Mouse (Mus musculus) gastrocnemius, adult 2 months (tissue): ENCODE measurements around the gene Hist1h1c. TPM values are rescaled to one million over a fixed set of nuclear protein-coding genes. Genes with fewer than 3 reads are reported as not detected.

ENCODE experiments used
- DNase-seq: peaks from one replicate; pipeline ENCODE4 v3.0.0; 2022
- H3K27ac ChIP-seq: fragments of 200-600 bp; 2 replicates; pipeline ENCODE4 v1.8.1; 2022; ENCODE audit warnings: mild to moderate bottlenecking
- H3K4me3 ChIP-seq: fragments of 200-600 bp; 2 replicates; pipeline ENCODE4 v1.8.1; 2022; ENCODE audit warnings: mild to moderate bottlenecking, moderate library complexity
- CTCF ChIP-seq: fragments of 200-600 bp; IDR thresholded peaks from 2 replicates; pipeline ENCODE4 v1.8.1; 2022; ENCODE audit warnings: antibody characterized with exemption, mild to moderate bottlenecking, moderate library complexity
- intact Hi-C: fragments of 180-260 bp; cut with DNase I; formaldehyde crosslinking; loops from one replicate; pipeline ENCODE4 v1.15.1; 2025
- total RNA-seq, 2 experiments: library from RNA; stranded (reverse); gene quantifications; 2 replicates each; pipeline ENCODE4 v1.2.3; 2021

Hist1h1c gene
- total RNA-seq, 2 experiments from 2014 or later = 135 to 164 TPM

DNA sequence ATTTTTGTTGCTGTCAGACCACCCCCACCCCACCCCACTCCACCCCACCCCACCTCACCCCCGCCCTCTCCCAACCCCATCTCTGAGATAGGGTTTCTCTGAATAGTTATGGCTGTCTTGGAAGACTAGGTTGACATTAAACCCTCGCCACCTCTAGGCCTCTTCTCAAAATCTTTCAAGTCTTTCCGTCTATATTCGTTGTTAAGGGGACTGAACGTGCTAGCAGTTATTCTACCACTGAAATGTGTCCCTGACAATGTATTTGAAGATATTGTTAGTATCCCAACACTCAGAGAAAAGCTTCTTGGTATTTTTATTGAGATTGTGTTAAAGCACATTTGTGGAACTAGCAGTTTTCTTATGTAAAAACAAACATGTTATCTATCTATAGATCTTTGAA is 2.3 kb downstream of the Hist1h1c start:
- DNase-seq = no peak
- intact Hi-C loops = no loop called here
- peak overlapping the region; percentile 96 for H3K27ac ChIP-seq
- no peak for TF ChIP-seq CTCF
- H3K4me3 ChIP-seq = peak overlapping the region; percentile 96

DNA sequence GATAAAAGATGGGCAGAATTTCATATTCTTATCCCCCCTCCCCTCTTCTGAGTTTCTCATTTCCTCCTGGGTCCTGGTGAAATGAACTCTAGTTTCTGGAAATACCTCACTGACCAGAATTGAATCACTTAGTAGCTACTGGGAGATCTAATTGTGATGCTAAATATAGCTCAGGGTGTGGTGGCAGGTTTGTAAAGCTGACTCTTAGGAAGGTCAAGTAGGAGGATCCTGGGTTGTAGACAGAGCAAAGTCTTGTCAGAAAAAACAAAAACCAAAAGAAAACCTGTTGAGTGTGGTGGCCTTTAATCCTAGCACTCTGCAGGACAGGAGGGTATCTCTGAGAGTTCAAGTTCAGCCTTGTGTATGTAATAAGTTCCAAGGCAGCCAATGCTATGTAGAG is 3.4 kb downstream of the Hist1h1c start:
- intact Hi-C loops = no loop called here
- Histone ChIP-seq H3K27ac (no peak overlapping the region), H3K4me3 (no peak overlapping the region)
- DNase-seq = no peak
- no peak for TF ChIP-seq CTCF

DNA sequence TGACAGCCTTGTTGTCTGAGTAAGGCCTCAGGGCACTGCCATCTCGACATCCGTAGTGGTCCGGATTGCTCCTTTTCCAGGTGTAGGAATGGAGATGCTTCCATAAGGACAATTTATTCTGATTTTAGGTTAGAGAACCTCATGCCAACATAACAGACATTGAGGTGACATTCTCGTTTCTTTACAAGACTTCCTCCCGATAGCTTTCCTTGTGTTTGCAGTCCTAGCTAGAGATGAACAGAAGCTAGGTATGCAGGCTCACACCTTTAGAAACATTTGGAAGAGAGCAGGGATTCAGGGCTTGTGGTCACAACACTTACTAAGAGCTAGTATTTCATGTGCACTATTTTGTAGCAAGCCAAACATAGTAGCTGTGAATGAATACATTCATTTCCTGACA is 4.6 kb downstream of the Hist1h1c start:
- intact Hi-C loops = no loop called here
- Histone ChIP-seq H3K4me3 (no peak overlapping the region), H3K27ac (no peak overlapping the region)
- DNase-seq = no peak
- TF ChIP-seq CTCF = no peak

DNA sequence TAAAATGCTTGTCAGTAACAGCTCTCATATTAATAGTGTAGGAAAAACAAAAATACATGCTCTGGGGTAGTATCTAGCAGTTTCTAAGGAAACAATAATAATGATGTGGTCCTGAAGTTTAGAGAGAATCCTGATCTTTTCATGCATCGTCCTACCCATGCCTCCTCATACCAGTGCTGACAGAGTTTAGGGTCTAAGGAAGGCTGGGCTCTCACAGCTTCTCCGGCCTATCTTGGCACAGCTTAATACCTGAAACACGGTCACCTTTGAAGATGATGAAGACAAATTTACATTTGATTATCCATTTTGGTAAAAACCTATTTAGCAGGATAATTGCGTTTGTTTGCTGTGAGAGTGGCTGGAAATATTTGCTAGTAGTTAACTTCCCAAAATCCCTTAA is 5.4 kb downstream of the Hist1h1c start:
- intact Hi-C loops = no loop called here
- no peak for TF ChIP-seq CTCF
- H3K27ac ChIP-seq = no peak overlapping the region
- no peak for DNase-seq
- no peak overlapping the region for H3K4me3 ChIP-seq

DNA sequence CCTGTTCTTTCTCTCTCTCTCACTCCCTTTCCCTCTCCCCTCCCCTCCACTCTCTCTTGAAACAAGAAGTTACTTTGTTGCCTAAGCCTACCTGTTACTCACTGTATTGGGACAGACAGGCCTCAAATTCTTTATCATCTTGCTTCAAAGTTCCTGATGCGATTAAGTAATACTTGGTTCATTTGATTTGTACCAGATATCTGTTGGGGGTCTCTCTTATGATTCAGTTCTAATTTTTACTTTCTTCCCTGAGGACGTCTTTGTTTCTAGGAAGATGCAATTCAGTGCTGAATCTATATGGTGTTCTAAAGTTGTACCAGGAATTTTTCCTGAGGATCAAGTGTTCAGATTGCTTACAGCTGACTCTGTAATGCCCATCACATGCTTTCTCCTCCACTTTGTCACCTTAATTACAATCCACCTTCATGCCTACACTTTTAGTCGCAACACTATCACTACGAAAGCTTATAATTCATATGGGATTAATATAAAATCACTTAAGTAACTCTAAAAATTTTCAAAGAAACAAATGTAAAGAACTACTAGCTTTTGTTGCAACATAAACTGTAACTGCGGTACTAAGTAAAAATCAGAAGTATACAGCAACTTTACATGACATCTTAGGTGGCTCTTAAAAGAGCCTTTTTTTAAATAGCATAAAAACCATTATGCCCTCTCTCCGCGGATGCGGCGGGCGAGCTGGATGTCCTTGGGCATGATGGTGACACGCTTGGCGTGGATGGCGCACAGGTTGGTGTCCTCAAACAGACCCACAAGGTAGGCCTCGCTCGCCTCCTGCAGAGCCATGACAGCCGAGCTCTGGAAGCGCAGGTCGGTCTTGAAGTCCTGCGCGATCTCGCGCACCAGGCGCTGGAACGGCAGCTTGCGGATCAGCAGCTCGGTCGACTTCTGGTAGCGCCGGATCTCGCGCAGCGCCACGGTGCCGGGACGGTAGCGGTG is 6.1 kb downstream of the Hist1h1c start:
- intact Hi-C loops = loop anchor here (5.0 kb wide), 2 partner anchors 162 to 1702 kb away; partner anchors contain the start of genes Hist1h2ag, Hist1h2bj, Hist1h4d and Hist1h4i
- peak overlapping the region; percentile 70 for H3K4me3 ChIP-seq
- no peak for DNase-seq
- no peak overlapping the region for H3K27ac ChIP-seq
- TF ChIP-seq CTCF = no peak

DNA sequence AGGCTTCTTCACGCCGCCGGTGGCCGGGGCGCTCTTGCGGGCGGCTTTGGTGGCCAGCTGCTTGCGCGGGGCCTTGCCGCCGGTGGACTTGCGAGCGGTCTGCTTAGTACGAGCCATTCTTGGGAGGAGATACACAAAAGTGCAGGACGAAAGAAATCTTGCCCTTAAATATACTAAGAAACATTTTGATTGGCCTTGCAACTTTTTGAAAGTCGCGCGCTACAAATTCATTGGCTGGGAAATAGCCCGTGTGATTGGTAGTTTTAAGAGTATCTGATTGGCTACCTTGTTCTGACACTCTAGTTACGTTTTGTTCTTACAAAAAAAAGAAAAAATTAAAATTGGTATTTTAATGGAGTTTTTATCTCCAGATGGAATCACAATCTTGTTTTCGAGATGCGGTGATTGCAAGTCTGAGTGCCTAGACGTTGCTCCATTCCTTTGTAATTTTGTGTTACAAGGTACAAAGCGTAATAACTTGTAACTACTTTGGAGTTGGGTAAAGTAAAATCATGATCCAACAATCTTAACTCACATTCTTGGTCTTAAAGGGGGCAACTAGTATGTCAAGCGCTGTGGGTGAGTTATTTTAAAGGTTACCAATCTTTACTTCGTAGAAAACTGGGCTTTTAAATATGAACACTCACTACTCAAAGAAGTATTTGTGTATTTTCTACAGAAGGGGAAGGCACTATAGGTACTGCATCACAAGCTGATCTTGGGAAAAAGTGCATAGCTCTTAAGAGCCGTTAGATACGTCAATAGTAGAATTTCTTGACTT is 7.0 kb downstream of the Hist1h1c start, which contains the start of gene Hist1h3c:
Hist1h3c (minus strand) TSS at position 222 of the 781 bp plus-strand sequence.
- H3K4me3 ChIP-seq = peak within 1 kb of the TSS; percentile 70
- TF ChIP-seq CTCF = no peak
- peak within 1 kb of the TSS; percentile 95 for H3K27ac ChIP-seq
- intact Hi-C loops = loop anchor here (5.0 kb wide), 2 partner anchors 163 to 1703 kb away; partner anchors contain the start of genes Hist1h2ag, Hist1h2bj, Hist1h4d and Hist1h4i
- DNase-seq = peak; percentile 84

DNA sequence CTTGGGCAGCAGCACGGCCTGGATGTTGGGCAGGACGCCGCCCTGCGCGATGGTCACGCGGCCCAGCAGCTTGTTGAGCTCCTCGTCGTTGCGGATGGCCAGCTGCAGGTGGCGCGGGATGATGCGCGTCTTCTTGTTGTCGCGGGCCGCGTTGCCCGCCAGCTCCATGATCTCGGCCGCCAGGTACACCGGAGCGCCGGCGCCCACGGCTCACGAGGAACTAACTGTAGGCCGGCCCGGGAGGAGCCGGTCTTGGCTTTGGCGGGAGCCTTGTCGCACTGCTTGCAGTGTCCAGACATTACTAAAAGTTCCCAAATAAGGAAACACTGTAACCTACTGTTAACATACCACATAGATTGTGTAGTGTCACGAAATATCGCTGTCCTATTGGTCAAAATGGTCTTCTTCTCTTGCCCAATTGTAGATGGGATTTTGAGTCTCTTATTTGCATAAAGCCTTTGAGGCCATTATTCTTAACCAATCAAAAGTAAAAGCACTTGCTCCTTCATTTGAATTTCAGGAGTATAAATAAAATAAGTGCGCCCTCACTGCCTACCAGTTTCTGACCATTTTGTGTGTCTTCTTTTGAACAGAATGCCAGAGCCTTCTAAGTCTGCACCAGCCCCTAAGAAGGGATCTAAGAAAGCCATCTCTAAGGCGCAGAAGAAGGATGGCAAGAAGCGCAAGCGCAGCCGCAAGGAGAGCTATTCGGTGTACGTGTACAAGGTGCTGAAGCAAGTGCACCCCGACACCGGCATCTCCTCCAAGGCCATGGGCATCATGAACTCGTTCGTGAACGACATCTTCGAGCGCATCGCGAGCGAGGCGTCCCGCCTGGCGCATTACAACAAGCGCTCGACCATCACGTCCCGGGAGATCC is 7.8 kb downstream of the Hist1h1c start, which contains the start of gene Hist1h2bb:
Hist1h2bb (plus strand) TSS at position 534 of the 880 bp plus-strand sequence.
- intact Hi-C loops = loop anchor here (5.0 kb wide), 2 partner anchors 164 to 1704 kb away; partner anchors contain the start of genes Hist1h2ag, Hist1h2bj, Hist1h4d and Hist1h4i
- peak within 1 kb of the TSS; percentile 70 for H3K4me3 ChIP-seq
- peak within 1 kb of the TSS; percentile 95 for H3K27ac ChIP-seq
- peak; percentile 72 for DNase-seq
- TF ChIP-seq CTCF = 0 out of 2 replicates have a peak, but pooled peaks have one; percentile 23

DNA sequence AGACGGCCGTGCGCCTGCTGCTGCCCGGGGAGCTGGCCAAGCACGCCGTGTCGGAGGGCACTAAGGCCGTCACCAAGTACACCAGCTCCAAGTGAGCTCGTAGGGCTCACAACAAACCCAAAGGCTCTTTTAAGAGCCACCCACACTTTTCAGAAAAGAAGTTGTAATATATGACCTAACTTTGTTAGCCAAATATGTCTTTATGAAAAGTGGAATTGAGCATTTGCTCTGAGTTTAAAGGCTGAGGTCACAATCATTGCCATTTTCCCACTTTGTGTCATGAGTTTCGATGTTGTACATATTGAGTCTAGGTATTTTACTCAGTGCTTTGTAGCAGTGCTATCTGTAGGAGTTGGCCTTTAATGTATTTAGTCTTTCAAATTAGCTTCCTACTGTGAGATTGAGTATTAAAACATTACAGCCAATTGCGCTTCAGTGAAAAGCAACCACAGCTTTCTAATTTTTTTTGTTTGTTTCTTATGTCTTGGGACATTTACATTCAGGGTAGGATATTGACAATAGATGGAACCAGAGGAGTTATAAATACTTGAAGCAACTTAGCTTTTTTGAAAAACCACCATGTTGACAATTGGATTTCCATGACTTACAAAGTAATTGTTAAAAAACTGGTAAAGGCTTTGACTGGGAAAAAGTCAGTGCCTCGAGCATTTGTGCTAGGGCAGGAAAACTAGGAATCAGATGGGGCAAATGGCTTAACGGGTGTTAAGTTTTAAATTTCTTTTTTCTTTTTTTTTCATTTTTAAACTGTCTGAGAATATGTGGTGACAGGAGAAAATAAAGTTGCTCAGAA is 8.7 kb downstream of the Hist1h1c start:
- no peak for DNase-seq
- intact Hi-C loops = loop anchor here (5.0 kb wide), 2 partner anchors 165 to 1705 kb away; partner anchors contain the start of genes Hist1h2ag, Hist1h2bj, Hist1h4d and Hist1h4i
- H3K27ac ChIP-seq = peak overlapping the region; percentile 95
- no peak for TF ChIP-seq CTCF
- peak overlapping the region; percentile 70 for H3K4me3 ChIP-seq

DNA sequence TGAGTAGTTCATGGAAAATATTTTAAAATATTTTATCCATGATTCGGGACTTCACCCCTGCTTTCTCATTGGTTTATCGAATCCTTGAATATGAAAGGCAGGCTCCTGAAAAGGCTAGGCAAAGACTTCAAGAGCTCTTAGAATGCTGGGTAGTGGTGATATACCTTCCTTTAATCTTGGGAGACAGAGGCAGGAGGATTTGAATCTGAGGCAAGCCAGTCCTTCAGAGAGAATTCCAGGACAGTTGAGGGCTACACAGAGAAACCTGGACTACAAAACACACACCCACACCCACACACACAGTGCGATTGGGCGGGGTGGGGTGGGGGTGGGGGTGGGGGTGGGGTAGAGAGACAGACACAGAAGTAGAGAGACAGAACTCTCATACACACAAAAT is 9.3 kb downstream of the Hist1h1c start:
- Histone ChIP-seq H3K4me3 (no peak overlapping the region), H3K27ac (no peak overlapping the region)
- no peak for DNase-seq
- no peak for TF ChIP-seq CTCF
- intact Hi-C loops = loop anchor here (5.0 kb wide), 2 partner anchors 166 to 1706 kb away; partner anchors contain the start of genes Hist1h2ag, Hist1h2bj, Hist1h4d and Hist1h4i

DNA sequence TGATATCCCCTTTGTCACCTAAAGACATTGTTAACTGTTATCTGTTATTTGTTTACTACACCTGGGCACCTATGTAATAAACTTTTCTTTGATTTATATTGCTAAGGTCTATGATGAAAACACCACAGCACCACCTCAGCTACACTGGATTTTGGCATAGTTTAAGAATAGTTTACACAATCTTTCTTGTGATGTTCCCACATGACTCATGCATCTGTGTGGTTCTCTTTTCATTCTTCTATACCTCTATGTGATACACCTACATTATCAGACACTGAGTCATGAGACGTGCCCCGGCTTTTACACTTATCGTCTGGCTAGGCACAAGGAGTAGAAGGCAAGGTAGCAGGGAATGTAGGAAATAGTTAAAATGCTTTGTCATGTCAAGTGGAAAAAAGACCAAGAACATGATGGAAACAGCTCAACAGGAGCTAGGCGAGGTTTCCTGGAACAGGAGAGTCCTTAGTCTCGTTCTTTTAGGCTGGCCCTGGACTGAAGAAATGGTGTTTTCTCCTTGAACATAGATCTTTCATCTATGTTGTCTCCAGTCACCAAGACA is 11.0 kb downstream of the Hist1h1c start:
- no peak overlapping the region for H3K27ac ChIP-seq
- TF ChIP-seq CTCF = no peak
- intact Hi-C loops = loop anchor here (5.0 to 10.0 kb wide), 3 partner anchors 167 to 1707 kb away; partner anchors contain the start of genes Hist1h2ag, Hist1h2bj, Hist1h4d and Hist1h4i
- no peak overlapping the region for H3K4me3 ChIP-seq
- no peak for DNase-seq
